Mouse (Mus musculus) heart, postnatal 10 days (tissue): ENCODE results near the gene Pdlim3. TPM values are rescaled to one million over a fixed set of nuclear protein-coding genes. Genes with fewer than 3 reads are reported as not detected.

Experiments
- DNase-seq, 2 experiments: peaks; one replicate each; pipeline ENCODE4 v3.0.0; 2021
- intact Hi-C: fragments of 180-260 bp; cut with DNase I; formaldehyde crosslinking; loops from one replicate; pipeline ENCODE4 v1.15.1; 2025
- total RNA-seq, 2 experiments: library from RNA; stranded (reverse); gene quantifications; 2 replicates each; pipeline ENCODE4 v1.2.3; 2021

The Pdlim3 gene
- total RNA-seq, 2 experiments from 2014 or later: 48.2 to 70.9 TPM

GRCm38 (mm10) chr8:45901626-45902025 lies 16.4 kb downstream of the Pdlim3 start:
- intact Hi-C loops: no loop called here

GRCm38 (mm10) chr8:45903659-45904058 lies 18.4 kb downstream of the Pdlim3 start:
- intact Hi-C loops: no loop called here
- DNase-seq: peak; percentile 45 to 47

More at GRCm38 (mm10) chr8:45901626-45902025, 16.4 kb downstream of the Pdlim3 start:
- DNase-seq: peak in 1 of 2 experiments; percentile 34

- intact Hi-C loops: no loop called here
- no peak for DNase-seq
These were observed 20.5 kb downstream of the Pdlim3 start for GRCm38 (mm10) chr8:45905591-45906250.

- DNase-seq: no peak
- intact Hi-C loops: no loop called here
These were observed 21.0 kb downstream of the Pdlim3 start for GRCm38 (mm10) chr8:45906251-45906619.

- intact Hi-C loops: no loop called here
- DNase-seq: no peak
These were observed 28.4 kb downstream of the Pdlim3 start for GRCm38 (mm10) chr8:45913707-45914106.

GRCm38 (mm10) chr8:45916496-45916895 lies 31.2 kb downstream of the Pdlim3 start:
- intact Hi-C loops: no loop called here
- no peak for DNase-seq

GRCm38 (mm10) chr8:45917040-45917679 lies 31.9 kb downstream of the Pdlim3 start:
- intact Hi-C loops: no loop called here

GRCm38 (mm10) chr8:45918891-45919290 lies 33.6 kb downstream of the Pdlim3 start:
- no peak for DNase-seq

More at GRCm38 (mm10) chr8:45917040-45917679, 31.9 kb downstream of the Pdlim3 start:
- peak; percentile 32 to 34 for DNase-seq

GRCm38 (mm10) chr8:45920392-45920791 lies 35.1 kb downstream of the Pdlim3 start:
- intact Hi-C loops: no loop called here
- DNase-seq: no peak

More at GRCm38 (mm10) chr8:45918891-45919290, 33.6 kb downstream of the Pdlim3 start:
- intact Hi-C loops: no loop called here

- intact Hi-C loops: no loop called here
- no peak for DNase-seq
These were observed 36.9 kb downstream of the Pdlim3 start for GRCm38 (mm10) chr8:45922116-45922515.

GRCm38 (mm10) chr8:45934582-45935014 lies 49.3 kb downstream of the Pdlim3 start, which contains the start of gene Ccdc110:
Gene Ccdc110 (plus strand): TSS chr8:45934619.
- intact Hi-C loops: loop anchor here (1.0 to 5.0 kb wide), 7 partner anchors 47 to 572 kb away; partner anchors contain the start of gene Pdlim3
- peak; percentile 95 to 99 for DNase-seq

GRCm38 (mm10) chr8:45936986-45937385 lies 51.7 kb downstream of the Pdlim3 start:
- no peak for DNase-seq
- intact Hi-C loops: loop anchor here (5.0 kb wide), 2 partner anchors 500 to 575 kb away; no protein-coding TSS in a partner anchor

GRCm38 (mm10) chr8:45946283-45946682 lies 61.0 kb downstream of the Pdlim3 start:
- intact Hi-C loops: no loop called here
- no peak for DNase-seq

GRCm38 (mm10) chr8:45950622-45951021 lies 65.4 kb downstream of the Pdlim3 start:
- intact Hi-C loops: no loop called here
- no peak for DNase-seq

Other genes with a start within 250 kb of the Pdlim3 start
- gene Ccdc110, start 49.2 kb downstream of the Pdlim3 start, total RNA-seq: not detected
- gene 1700029J07Rik, start 89.8 kb downstream of the Pdlim3 start, total RNA-seq: under 1 TPM; 0.53 to 0.97 TPM
- 10 to 100 TPM; 29.9 to 40.9 TPM for gene Ufsp2, start 90.1 kb downstream of the Pdlim3 start, total RNA-seq
- gene Lrp2bp, start 113.8 kb downstream of the Pdlim3 start, total RNA-seq: 1 to 10 TPM in 1 of 2 experiments, under 1 TPM in 1; 0.86 to 1.2 TPM
- 1 to 10 TPM; 8.8 to 9.8 TPM for gene Ankrd37, start 120.2 kb downstream of the Pdlim3 start, total RNA-seq